Mouse (Mus musculus): ENCODE measurements at regions not wholly inside any gene's neighbourhood (a gene's known extent, or its start where the extent isn't known, plus 50 kb on each side); places are given as distances from the start of the nearest gene placed in this dataset.

DNA sequence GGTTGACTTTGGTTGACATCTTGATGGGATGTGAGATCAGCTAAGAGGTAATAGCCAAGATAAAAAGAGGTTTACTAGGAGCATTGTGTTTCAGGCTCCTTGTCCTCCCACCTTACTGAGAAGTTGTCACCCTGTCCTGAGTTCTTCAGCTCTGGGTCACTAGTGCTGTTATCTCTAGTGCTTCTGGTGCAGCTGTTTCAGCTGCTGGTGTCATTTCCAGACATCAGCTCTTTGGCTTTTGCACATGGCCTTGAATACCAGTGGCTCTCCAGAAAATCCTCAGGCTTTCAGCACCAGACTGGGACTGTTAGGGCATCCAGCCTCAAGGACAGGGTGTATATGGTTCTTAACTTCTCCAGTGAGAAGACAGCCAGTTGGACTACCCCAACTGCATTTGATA, 697.9 kb upstream of the Ncam2 start:
- no peak for DNase-seq (ENCODE audit: low read depth, low spot score)

DNA sequence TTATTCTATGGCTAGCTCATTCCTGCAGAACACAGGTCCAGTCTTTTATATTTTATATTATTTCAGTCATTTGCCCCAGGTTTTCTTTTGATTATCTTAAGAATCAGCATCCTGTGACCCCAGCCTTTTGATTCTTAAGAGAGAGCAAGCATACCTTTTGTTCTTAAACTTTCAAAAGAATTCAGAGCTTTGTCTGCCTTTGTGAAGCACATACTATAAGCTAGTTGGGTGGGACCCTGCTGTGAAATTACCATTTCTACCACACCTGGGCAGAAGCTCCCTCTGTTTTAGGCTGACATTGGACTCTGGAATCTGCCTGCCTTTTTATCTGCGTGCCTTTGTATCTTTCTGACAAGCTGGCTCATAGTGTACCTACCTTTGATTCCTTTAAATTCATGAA, 697.2 kb upstream of the Ncam2 start:
- no peak for DNase-seq (ENCODE audit: low read depth, low spot score)

DNA sequence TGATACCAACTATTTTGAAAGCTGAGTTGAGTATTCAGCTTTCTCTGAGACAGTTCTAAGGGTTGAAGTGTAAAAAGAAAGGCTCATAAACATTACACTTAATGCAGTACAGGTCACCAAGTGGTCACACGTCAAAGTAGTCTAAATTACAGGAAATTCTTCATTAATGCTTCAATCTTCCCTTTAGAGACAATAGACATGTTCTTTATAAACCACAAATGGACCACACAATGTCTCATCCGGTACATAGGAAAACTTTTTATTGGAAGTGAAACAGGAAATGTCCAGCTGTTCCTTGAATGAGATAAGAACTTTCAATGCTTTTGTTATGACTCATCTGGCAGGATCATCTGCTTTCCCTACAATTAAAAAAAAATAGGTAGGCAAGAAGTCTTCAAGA, 687.8 kb upstream of the Ncam2 start:
- DNase-seq (ENCODE audit: low read depth, low spot score): peak; percentile 25

DNA sequence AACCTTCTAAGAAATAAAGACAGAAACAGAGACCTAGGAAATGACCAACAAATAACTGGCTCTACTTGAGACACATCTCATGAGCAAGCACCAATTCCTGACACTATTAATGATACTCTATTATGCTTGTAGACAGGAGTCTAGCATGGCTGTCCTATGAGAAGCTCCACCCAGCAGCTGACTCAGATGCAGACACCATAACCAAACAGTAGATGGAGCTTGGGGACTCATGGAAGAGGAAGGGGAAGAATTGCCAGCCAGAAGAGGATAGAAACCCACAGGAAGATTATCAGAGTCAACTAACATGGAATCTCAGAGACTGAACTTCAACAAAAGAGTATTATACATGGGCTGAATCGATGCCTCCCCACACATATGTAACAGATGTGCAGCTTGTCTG, 662.5 kb upstream of the Ncam2 start:
- peak; percentile 3 for DNase-seq (ENCODE audit: low read depth, low spot score)

DNA sequence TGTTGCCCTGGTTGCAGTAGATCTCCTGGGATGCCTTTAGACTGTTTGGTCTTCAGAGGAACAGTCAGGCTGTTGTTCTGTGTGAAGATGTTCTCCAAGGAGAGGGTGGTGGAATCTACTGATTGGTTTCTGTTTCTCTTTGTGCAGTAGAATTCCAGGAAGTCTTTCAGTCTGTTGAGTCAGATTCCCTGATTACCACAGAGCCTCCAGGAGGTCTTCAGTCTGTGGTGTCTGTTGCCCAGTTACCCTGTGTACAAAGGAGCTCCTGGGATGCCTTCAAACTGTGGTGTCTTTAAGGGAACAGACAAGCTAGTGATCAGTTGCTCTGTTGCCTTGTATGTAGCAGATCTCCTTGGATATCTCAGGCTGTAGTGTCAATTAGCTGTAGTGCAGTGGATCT, 653.9 kb upstream of the Ncam2 start:
- no peak for DNase-seq (ENCODE audit: low read depth, low spot score)

DNA sequence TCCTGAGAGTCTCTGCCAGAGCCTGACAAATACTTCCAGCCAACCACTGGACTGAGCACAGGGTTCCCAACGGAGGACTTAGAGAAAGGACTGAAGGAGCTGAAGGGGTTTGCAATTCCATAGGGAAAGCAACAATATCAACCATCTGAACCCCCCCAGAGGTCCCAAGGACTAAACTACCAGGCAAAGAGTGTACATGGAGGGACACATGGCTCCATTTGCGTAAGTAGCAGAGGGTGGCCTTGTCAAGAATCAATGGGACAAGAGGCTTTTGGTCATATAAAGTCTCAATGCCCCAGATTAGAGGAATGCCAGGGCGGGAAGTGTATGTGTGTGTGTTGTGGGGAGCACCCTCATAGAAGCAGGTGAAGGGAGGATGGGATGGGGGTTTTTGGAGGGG, 633.4 kb upstream of the Ncam2 start:
- no peak for DNase-seq (ENCODE audit: low read depth, low spot score)

DNA sequence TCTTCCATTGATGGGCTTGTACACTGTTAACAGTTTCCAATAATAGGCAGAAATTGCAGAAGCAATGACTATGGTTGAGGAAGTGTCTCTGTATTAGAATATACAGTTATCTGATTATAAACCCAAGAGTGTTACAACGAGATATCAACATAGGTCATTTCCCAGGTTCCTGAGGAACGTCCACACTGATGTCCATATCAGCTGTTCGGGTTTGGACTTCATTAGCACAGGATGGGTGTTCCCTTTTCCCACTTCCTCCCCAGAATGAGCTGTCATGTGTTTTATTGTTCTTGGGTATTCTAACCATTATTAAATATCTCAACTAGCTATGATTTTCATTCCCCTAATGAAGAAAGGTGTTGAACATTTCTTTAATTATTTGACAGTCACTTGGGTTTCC, 613.2 kb upstream of the Ncam2 start:
- no peak for DNase-seq (ENCODE audit: low read depth, low spot score)

DNA sequence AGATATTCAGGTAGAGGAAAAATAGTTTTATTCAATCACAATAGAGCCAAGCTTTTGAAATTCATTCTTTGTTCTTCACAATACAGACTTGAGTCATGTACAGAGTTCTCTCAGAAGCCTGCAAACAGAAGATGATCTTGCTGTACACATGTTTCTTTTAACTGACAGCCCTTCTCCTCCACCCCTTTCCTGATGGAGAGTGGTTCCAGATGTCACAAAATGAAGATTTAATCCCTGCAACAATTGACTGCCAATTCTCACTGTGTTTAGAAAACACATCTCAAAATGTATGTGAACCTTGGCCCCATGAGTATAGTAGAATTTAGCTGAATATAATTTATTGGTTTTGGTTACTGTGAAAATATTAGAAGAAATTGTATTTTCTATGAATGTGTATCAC, 596.6 kb upstream of the Ncam2 start:
- DNase-seq (ENCODE audit: low read depth, low spot score): no peak
